Mouse (Mus musculus) forebrain, embryonic 16.5 days (tissue): ENCODE results near the gene Tfrc. TPM values are rescaled to one million over a fixed set of nuclear protein-coding genes. Genes with fewer than 3 reads are reported as not detected.
A peak's percentile ranks its signal among the peaks of the same experiment; 100 is the strongest.

Experiments
- ATAC-seq: fragments of 200-750 bp; cut with Nextera tagmentation; 2 replicates; pipeline ENCODE4 v1.8.0; 2017; ENCODE audit warnings: mild to moderate bottlenecking, moderate library complexity
- H3K27ac ChIP-seq: fragments of 300-500 bp; sonication (generic); 2 replicates; pipeline ENCODE4 v1.5.1; 2014; ENCODE audit warnings: low read length, control low read depth
- H3K27me3 ChIP-seq: fragments of 300-500 bp; sonication (generic); replicated peaks from 2 replicates; pipeline ENCODE4 v1.6.1; 2014; ENCODE audit warnings: low read length; ENCODE audit not compliant: control insufficient read depth, insufficient read depth
- H3K36me3 ChIP-seq: fragments of 300-500 bp; sonication (generic); 2 replicates; pipeline ENCODE4 v1.6.1; 2014; ENCODE audit not compliant: control insufficient read depth, insufficient read depth
- H3K4me1 ChIP-seq: fragments of 300-500 bp; sonication (generic); replicated peaks from 2 replicates; pipeline ENCODE4 v1.6.1; 2014; ENCODE audit warnings: low read length; ENCODE audit not compliant: control insufficient read depth, insufficient read depth
- H3K4me2 ChIP-seq: fragments of 300-500 bp; sonication (generic); 2 replicates; pipeline ENCODE4 v1.6.1; 2014; ENCODE audit warnings: mild to moderate bottlenecking, low read length, control low read depth
- H3K4me3 ChIP-seq: fragments of 300-500 bp; sonication (generic); replicated peaks from 2 replicates; pipeline ENCODE4 v1.5.1; 2014; ENCODE audit warnings: mild to moderate bottlenecking, low read length, control low read depth
- H3K9ac ChIP-seq: fragments of 300-500 bp; sonication (generic); replicated peaks from 2 replicates; pipeline ENCODE4 v1.6.1; 2014; ENCODE audit warnings: low read depth, low read length, control low read depth
- H3K9me3 ChIP-seq: fragments of 300-500 bp; sonication (generic); 2 replicates; pipeline ENCODE4 v1.6.1; 2016; ENCODE audit warnings: low read length; ENCODE audit not compliant: control insufficient read depth
- WGBS: fragments of 180-500 bp; shearing (Covaris S2); extraction: QIAGEN DNeasy Blood & Tissue Kit; methylation state at CpG from one replicate; pipeline ENCODE4 v1.1.7; 2014; 5-methylcytosine and 5-hydroxymethylcytosine counted together
- polyA plus RNA-seq: library from polyadenylated mRNA; unstranded; fragments of >200 nt; fragmentation: Nextera tagmentation; extraction: Ambion mirVana; gene quantifications from 2 replicates; pipeline ENCODE4 v1.2.1, GENCODE M21; 2015

The Tfrc gene
- polyA plus RNA-seq, 1 experiment from 2014 or later, result 33.7 TPM

DNA sequence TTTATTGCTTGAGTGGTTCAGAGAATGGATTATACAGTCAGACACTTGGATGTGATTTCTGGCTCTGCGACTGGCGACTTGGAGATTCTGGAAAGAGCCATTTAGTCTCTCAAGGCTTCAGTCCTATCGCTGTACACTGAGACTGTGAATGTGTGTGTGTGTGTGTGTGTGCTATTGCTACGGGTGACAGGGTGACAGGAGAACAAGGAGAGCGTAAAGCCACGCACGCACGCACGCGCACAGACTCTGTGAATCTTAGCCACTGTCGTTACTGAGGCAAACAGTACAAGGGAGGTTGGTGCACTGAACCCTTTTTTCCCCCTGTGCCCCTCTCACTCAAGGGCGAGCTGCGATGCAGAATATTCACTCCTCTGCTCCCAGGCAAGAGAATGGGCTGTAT, 33.6 kb downstream of the Tfrc start:
- Histone ChIP-seq H3K27me3 (no peaks in the 10 kb centered on the region), H3K4me1 (peaks cover 27% of the 10 kb centered on the region), H3K27ac (no peak overlapping the region), H3K9me3 (no peaks in the 10 kb centered on the region), H3K9ac (no peak overlapping the region), H3K36me3 (no peaks in the 10 kb centered on the region), H3K4me3 (no peak overlapping the region), H3K4me2 (no peak overlapping the region)
- no peak for ATAC-seq
- WGBS, result 33% methylated on average over 13 of the region's 13 CpGs

DNA sequence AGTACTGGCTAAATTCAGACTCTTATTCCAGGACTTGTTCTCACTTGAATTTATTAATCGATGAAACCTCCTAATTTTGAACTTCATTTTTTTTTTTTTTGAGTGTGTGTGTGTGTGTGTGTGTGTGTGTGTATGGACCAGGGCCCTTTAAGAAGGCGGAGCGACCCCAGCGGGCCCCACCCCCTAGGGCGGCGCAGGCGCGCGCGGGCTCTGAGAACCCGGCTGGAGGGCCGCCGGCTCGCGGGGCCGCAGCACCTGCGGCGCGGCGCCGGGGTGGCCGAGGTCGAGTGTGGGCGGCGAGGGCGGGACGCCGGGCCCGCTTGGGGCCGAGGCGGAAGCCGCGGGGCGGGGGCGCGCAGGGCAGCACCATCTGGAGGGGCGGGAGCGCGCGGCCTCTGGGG, 34.9 kb downstream of the Tfrc start, which contains the start of gene Tnk2:
TSS of gene Tnk2 (plus strand) at position 214 of the 401 bp plus-strand sequence.
- Histone ChIP-seq H3K9ac (peak within 1 kb of the TSS; percentile 91), H3K9me3 (no peaks in the 10 kb centered on the region), H3K4me1 (peaks cover 23% of the 10 kb centered on the region), H3K27ac (peak within 1 kb of the TSS; percentile 84), H3K4me3 (peak within 1 kb of the TSS; percentile 89), H3K36me3 (no peaks in the 10 kb centered on the region), H3K27me3 (no peaks in the 10 kb centered on the region), H3K4me2 (peak within 1 kb of the TSS; percentile 83)
- ATAC-seq, result peak; percentile 92
- WGBS, result under 1% methylated on average over 29 of the region's 40 CpGs

DNA sequence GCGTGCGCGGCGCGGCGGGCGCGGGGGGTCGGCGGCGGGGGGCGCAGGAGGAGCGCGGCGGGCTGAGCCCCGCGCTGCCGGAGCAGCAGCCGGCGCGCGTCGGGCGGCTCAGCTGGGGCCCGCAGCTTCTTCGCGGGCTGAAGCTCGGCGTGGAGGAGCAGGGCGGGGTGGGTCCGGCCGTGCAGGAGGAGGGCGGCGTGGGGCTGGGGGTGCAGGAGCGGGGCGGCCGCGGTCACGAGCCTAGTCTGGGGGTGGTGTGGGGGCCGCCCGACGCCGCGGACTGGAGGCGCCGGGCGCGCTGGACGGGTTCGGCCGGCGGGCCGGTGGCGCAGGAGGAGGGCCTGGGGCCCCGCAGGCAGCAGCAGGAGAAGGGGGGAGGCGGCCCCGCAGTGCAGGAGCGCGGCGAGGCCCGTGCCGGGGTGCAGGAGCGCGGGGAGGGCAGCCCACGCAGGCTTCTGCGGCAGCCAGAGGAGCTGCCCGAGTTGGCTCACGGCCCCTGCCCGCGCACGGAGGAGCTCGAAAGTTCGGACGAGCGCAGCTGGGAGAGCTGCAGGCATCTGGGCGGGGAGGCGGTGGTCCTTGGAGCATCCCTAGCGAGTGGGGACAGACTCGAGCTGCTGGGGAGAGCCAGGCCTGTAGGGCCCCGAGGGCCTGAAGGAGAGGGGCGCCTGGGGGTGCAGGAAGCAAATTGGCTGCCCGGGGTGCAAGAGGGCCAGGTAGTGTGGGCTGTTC, 35.5 kb downstream of the Tfrc start:
- peak; percentile 71 for ATAC-seq
- WGBS, result under 1% methylated on average over 70 of the region's 82 CpGs
- Histone ChIP-seq H3K36me3 (no peaks in the 10 kb centered on the region), H3K4me3 (peak overlapping the region; percentile 89), H3K27ac (peak overlapping the region; percentile 84), H3K27me3 (no peaks in the 10 kb centered on the region), H3K4me2 (peak overlapping the region; percentile 83), H3K4me1 (peaks cover 22% of the 10 kb centered on the region), H3K9ac (peak overlapping the region; percentile 91), H3K9me3 (no peaks in the 10 kb centered on the region)

DNA sequence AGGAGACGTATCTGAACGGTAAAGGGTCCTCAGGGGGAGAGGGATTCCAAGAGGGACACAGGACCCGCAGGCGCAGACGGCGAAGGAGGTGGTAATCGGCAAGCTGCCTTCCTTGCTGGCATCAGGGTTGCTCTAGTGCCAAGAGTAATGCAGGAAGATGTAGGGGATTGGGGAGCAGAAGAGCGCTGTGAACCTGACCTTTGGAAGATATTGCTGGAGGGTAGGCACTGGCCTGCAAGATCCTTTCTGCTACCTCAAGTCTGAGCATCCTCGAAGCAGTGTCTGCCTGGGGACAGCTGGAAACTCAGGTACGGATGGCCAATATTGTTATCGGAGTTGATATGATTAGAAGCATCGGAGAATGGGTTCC, 36.1 kb downstream of the Tfrc start:
- H3K9ac ChIP-seq, result peak overlapping the region; percentile 91
- peak overlapping the region; percentile 84 for H3K27ac ChIP-seq
- H3K4me2 ChIP-seq, result peak overlapping the region; percentile 83
- ATAC-seq, result peak; percentile 14; the same call in 1 of the 2 replicates
- H3K4me3 ChIP-seq, result peak overlapping the region; percentile 89
- 9% methylated on average over 12 of the region's 12 CpGs for WGBS
- H3K27me3 ChIP-seq, result no peaks in the 10 kb centered on the region
- peaks cover 22% of the 10 kb centered on the region for H3K4me1 ChIP-seq
- no peaks in the 10 kb centered on the region for H3K9me3 ChIP-seq
- no peaks in the 10 kb centered on the region for H3K36me3 ChIP-seq

DNA sequence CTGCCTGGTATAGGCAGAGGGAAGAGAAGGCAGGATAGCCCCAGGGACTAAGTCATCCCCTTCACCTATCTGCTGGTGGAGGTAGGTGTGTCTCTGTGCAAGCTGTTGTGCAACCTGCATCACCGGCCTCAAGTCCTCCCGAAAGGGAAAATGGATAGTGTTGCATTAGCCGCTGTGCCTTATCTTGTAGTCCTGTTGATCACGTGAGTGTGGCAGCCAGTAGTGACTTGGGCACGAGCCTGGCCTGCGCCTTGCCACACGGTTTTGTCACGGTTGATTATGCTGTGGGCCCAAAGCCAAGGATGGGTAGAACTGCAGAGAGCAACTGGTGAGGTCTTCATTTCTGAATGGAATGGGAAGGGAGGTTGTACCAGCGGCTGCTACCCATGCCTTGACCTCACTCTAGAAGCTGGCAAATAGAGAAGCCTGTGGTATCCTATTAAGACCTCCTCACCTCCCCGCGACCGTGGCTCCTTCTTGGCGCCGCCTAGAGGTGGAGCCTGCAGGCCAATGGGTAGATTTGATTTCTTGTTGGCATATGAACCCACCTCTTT, 36.7 kb downstream of the Tfrc start:
- 13% methylated on average over 14 of the region's 14 CpGs for WGBS
- ATAC-seq, result peak; percentile 15
- no peaks in the 10 kb centered on the region for H3K27me3 ChIP-seq

DNA sequence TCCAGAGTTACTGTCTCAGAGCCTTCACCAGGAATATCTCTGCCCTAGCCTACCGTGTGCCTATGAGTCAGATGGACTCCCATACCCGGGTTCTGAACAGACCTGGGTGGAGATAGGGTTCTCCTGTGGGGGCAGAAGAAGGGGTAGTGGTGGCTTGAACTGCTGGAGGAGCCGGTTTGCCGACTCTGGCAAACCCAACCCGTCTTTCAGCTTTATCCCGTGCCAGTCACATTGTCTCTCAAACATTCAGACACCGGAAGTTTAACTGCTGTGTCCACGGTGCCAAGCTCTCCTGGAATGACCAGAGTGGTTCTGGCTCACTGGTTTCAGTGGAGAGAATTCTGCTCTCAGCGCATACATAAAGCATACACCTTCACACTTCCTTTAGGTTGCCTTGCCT, 37.3 kb downstream of the Tfrc start:
- Histone ChIP-seq H3K4me1 (peaks cover 22% of the 10 kb centered on the region), H3K27ac (no peak overlapping the region), H3K9me3 (no peaks in the 10 kb centered on the region), H3K9ac (no peak overlapping the region), H3K4me3 (peak overlapping the region; percentile 89), H3K36me3 (no peaks in the 10 kb centered on the region), H3K27me3 (no peaks in the 10 kb centered on the region), H3K4me2 (peak overlapping the region; percentile 83)
- ATAC-seq, result no peak
- WGBS, result 83% methylated on average over 9 of the region's 9 CpGs

More for the DNA sequence above, 36.7 kb downstream of the Tfrc start:
- Histone ChIP-seq H3K36me3 (no peaks in the 10 kb centered on the region), H3K4me2 (peak overlapping the region; percentile 83), H3K9me3 (no peaks in the 10 kb centered on the region), H3K9ac (peak overlapping the region; percentile 91), H3K4me3 (peak overlapping the region; percentile 89), H3K27ac (peak overlapping the region; percentile 41; the same call in 1 of the 2 replicates), H3K4me1 (peaks cover 22% of the 10 kb centered on the region)

DNA sequence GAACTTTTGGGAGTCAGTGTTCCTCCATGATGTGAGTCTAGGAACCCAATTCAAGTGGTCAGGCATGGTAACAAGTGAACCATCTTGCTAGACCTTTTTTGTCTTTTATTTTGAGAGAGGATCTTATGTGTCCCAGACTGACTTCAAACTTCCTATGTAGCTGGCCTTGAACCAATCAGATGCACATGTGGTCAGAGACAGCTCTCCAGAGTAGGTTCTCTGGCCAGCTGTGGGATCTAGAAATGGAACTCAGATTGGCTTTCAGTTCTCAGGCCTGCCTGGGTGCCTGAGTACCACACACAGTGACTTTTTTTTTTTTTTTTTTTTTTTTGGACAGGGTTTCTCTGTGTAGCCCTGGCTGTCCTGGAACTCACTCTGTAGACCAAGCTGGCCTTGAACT, 39.0 kb downstream of the Tfrc start:
- Histone ChIP-seq H3K27me3 (no peaks in the 10 kb centered on the region), H3K4me1 (peaks cover 22% of the 10 kb centered on the region), H3K9me3 (no peaks in the 10 kb centered on the region), H3K9ac (no peak overlapping the region), H3K4me3 (no peak overlapping the region), H3K27ac (no peak overlapping the region), H3K4me2 (no peak overlapping the region), H3K36me3 (no peaks in the 10 kb centered on the region; the same call in 1 of the 2 replicates)
- ATAC-seq, result no peak

DNA sequence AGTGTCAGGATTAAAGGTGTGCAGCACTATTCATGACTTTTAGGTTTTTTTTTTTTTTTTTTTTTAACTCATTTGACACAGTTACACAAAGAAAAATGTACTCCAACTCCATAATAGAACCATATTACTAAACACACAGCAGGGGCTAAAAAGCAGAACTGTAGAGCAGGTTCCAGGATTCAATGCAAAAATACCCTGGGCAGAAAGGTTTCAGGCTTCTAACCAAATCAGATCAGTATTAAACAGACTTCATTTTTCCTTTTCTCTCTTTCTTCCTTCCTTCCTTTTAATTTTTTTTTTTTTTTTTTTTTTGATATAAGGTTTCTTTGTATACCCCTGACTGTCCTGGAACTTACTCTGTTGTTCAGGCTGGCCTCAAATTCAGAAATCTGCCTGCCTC, 41.7 kb downstream of the Tfrc start:
- Histone ChIP-seq H3K27ac (no peak overlapping the region), H3K36me3 (no peaks in the 10 kb centered on the region; the same call in 1 of the 2 replicates), H3K9me3 (no peaks in the 10 kb centered on the region), H3K4me3 (no peak overlapping the region), H3K9ac (no peak overlapping the region), H3K27me3 (no peaks in the 10 kb centered on the region), H3K4me2 (no peak overlapping the region), H3K4me1 (peaks cover 14% of the 10 kb centered on the region)
- no peak for ATAC-seq

DNA sequence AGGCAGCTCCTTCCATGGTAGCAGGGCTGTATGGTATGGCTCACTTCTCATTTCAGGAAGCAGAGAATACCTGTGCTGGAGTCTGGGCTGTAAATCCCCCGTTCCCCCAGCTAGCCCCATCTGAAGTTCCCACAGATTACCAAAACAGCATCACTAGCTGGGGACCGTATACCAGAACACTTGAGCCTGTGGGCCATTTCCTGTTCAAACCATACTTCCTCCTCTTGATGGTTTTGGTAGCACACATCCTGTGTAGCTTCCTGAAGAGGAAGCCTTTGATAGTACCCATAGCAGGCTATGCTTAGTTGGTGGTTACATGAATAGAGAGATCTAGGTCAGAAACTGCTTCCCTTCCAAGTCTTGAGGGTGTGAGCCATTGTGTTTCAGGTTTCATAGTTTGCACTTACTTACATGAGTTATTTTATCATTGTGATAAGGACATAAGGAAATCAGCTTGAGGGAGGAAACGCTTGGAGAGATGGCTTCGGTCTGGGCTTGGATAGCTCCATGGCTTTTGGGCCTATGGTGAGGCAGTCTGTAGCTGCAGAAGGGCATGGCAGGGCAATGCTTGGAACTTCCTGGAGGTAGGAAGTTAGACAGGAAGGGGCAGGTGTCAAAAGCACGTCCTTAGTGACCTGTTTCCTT, 42.4 kb downstream of the Tfrc start:
- WGBS, result 91% methylated on average over 5 of the region's 5 CpGs
- ATAC-seq, result no peak
- Histone ChIP-seq H3K9ac (no peak overlapping the region), H3K27me3 (no peaks in the 10 kb centered on the region), H3K4me2 (no peak overlapping the region), H3K4me3 (no peak overlapping the region), H3K36me3 (no peaks in the 10 kb centered on the region; the same call in 1 of the 2 replicates), H3K27ac (no peak overlapping the region), H3K9me3 (no peaks in the 10 kb centered on the region), H3K4me1 (peaks cover 7% of the 10 kb centered on the region)
